Mouse (Mus musculus) ES-Bruce4 (cell line): ENCODE results near the gene Fam184a. TPM values are rescaled to one million over a fixed set of nuclear protein-coding genes. Genes with fewer than 3 reads are reported as not detected.

Source experiments
- H3K27ac ChIP-seq: 2 replicates; pipeline ENCODE4 v1.5.1; 2012; ENCODE audit warnings: low read length, inconsistent platforms; ENCODE audit not compliant: insufficient read depth
- H3K27me3 ChIP-seq: 2 replicates; pipeline ENCODE4 v1.6.1; 2012; ENCODE audit warnings: mild to moderate bottlenecking, low read length, inconsistent platforms; ENCODE audit not compliant: control insufficient read depth, poor library complexity, insufficient read depth, severe bottlenecking
- H3K36me3 ChIP-seq: 2 replicates; pipeline ENCODE4 v1.6.1; 2012; ENCODE audit warnings: inconsistent platforms, mild to moderate bottlenecking, low read length, moderate library complexity; ENCODE audit not compliant: control insufficient read depth, poor library complexity, insufficient read depth, severe bottlenecking
- H3K4me1 ChIP-seq: one replicate; pipeline ENCODE4 v1.8.1; 2011; ENCODE audit warnings: low read length; ENCODE audit not compliant: control insufficient read depth, insufficient read depth
- H3K4me3 ChIP-seq: 2 replicates; pipeline ENCODE4 v1.5.1; 2011; ENCODE audit warnings: low read depth, mild to moderate bottlenecking, low read length
- H3K9ac ChIP-seq: 2 replicates; pipeline ENCODE4 v1.6.1; 2012; ENCODE audit warnings: low read depth, mild to moderate bottlenecking, inconsistent platforms; ENCODE audit not compliant: poor library complexity, severe bottlenecking
- H3K9me3 ChIP-seq: replicated peaks from 2 replicates; pipeline ENCODE4 v1.6.1; 2012; ENCODE audit warnings: mild to moderate bottlenecking, low read length, inconsistent platforms; ENCODE audit not compliant: control insufficient read depth, poor library complexity, insufficient read depth, severe bottlenecking
- CTCF ChIP-seq: IDR thresholded peaks from one replicate; pipeline ENCODE4 v1.8.1; 2011; ENCODE audit warnings: low read depth, low read length
- EP300 ChIP-seq: IDR thresholded peaks from 2 replicates; pipeline ENCODE4 v1.6.1; 2011; ENCODE audit warnings: low read depth, low read length; ENCODE audit not compliant: insufficient read depth
- POLR2A ChIP-seq: IDR thresholded peaks from one replicate; pipeline ENCODE4 v1.8.1; 2011; ENCODE audit warnings: low read length; ENCODE audit not compliant: insufficient read depth
- polyA plus RNA-seq: library from polyadenylated mRNA; stranded (reverse); fragments of >200 nt; gene quantifications from 2 replicates; pipeline ENCODE4 v1.2.4, GENCODE M21; 2011; ENCODE audit warnings: low read depth; ENCODE audit not compliant: missing spikeins, insufficient read depth, insufficient read length

Fam184a gene
- polyA plus RNA-seq, 1 experiment: 6.2 TPM

DNA sequence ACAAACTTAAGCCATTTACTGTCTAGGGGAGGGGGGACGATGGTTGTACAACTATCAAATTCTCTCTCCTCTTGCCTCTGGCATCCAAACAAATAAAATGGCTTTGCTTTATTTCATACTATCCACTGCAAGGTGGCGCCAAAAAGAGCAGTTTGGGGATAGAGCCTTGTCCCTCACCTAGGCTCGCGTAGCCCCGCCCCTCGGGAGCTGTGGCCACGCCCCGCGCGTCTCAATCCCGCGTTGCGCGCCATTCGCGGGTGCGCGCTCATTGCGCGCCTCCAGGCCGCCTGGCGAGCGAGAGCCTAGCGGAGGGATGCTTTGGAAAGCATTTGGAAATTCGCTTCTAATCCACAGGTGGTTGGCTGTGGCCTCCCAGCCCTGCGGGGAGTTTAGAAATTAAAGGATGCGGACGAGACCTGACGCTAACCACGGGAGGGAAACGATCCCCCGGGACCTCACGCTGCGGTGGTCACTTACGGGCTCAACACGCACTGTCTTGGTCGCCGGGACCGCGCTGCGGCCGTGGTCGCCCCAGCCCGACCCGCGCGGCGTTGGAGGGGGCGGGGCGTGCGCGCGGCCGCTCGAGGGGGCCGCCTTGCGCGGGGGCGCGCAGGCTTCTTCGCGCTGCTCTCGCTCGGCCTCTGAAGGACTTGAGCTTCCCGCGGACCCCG is 121.5 kb downstream of the Fam184a start:
- Histone ChIP-seq H3K9ac (peak overlapping the region; percentile 95), H3K36me3 (peaks cover 7% of the 10 kb centered on the region; the same call in 1 of the 2 replicates), H3K27me3 (no peaks in the 10 kb centered on the region), H3K4me1 (no peaks in the 10 kb centered on the region), H3K27ac (peak overlapping the region; percentile 68), H3K9me3 (no peaks in the 10 kb centered on the region), H3K4me3 (peak overlapping the region; percentile 100)
- TF ChIP-seq EP300 (no peak), CTCF (peak; percentile 37), POLR2A (peak; percentile 70)

DNA sequence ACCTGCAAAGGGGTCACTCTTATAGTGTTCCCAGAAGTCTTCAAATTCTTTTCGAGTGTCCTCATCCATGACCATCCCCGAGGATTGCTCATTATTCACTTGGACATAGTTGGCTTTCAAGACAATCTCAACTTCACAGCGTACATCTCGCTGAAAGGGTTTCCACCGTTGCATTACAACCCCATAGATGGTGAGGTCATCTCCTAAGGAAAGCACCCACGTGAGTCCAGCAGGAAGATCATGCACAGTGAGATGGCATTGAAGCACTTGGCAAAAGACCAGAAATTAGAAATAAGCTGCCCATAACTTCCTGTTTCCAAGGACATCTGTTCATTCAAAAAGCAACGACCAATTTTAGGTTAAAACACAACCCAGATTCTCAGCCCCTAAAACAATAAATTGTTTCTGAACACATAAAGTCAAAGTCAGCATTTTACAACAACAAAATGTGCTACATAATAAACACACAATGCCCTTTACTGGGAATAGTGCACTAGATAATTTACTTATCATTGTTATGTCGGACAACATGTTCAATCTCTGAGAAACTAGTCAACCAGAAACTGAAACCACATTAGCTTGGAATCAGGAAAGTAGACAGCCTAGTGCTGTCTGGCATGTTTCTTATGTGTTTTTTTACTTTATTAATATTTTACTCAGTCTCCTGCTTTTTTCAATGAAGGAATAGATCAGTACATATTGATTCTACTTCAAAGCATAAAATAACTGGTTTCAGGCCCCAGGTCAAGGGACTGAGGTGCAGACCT is 134.9 kb downstream of the Fam184a start:
- H3K4me3 ChIP-seq: no peak overlapping the region
- no peaks in the 10 kb centered on the region for H3K27me3 ChIP-seq
- TF ChIP-seq POLR2A: no peak
- no peak for TF ChIP-seq CTCF
- TF ChIP-seq EP300: no peak
- no peaks in the 10 kb centered on the region for H3K9me3 ChIP-seq
- H3K9ac ChIP-seq: no peak overlapping the region
- peaks cover 31% of the 10 kb centered on the region for H3K36me3 ChIP-seq
- H3K27ac ChIP-seq: no peak overlapping the region
- no peaks in the 10 kb centered on the region for H3K4me1 ChIP-seq

DNA sequence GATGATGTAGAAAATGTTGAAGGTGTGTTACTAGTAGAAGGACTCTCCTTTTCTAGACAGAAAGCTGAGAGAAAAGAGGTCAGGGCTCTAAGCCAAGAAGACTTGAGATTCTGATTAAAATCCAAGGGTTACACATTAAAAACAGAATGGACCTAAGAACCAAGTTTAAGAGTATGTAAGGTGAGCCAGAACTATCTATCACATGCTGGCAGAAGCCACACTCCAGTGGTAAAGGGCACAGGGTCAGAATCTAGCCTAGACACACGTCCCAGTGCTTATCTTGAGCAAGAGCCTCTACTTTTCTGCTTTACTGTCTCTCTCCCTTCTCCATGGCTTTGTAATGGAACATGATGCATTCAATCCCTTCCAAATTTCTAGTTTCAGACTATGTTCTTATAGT is 137.0 kb downstream of the Fam184a start:
- Histone ChIP-seq H3K9ac (no peak overlapping the region), H3K9me3 (no peaks in the 10 kb centered on the region), H3K36me3 (peaks cover 31% of the 10 kb centered on the region), H3K4me3 (no peak overlapping the region), H3K4me1 (no peaks in the 10 kb centered on the region), H3K27ac (no peak overlapping the region), H3K27me3 (no peaks in the 10 kb centered on the region)
- TF ChIP-seq POLR2A (no peak), EP300 (no peak), CTCF (no peak)

DNA sequence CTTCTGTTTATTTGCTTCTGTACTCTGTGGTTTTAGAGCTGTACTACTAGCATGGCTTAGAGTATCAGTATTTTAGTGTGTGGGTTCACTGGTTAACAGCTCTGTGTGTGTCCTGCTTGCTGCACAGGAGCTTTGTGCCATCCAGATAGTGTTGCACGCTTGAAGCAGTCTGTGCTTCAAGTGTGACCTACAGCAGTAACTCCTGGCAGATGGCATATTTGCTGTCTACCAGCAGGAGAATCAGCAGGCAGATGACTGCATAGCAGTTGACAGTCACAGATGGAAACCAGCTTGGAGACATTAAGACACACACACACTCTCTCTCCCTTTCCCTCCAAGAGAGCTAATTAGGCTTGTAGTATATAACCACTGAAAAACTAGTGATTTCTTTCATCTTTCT is 138.8 kb downstream of the Fam184a start:
- peaks cover 41% of the 10 kb centered on the region for H3K36me3 ChIP-seq
- no peaks in the 10 kb centered on the region for H3K9me3 ChIP-seq

DNA sequence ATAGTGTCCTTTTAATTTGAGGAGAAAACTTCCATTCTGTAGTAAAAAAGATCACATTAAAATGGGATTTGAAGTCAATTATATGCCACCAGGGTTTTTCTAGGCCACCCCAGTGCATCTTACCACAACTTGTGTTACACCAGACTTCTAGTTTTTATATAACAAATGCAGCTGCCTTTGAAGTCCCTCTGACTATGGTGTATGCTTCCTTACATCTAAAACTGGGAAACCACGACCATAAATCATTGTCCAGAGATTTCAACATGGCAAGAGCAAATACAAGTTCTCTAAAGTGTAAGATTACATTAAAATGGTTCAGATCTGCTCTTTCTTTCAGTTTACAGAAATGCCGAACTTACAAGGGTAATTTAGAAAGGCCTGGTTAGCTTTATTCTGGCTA is 142.6 kb downstream of the Fam184a start:
- H3K4me1 ChIP-seq: no peaks in the 10 kb centered on the region
- no peak overlapping the region for H3K4me3 ChIP-seq
- H3K27ac ChIP-seq: no peak overlapping the region
- H3K9me3 ChIP-seq: no peaks in the 10 kb centered on the region
- no peaks in the 10 kb centered on the region for H3K27me3 ChIP-seq
- H3K9ac ChIP-seq: no peak overlapping the region
- TF ChIP-seq POLR2A (no peak), EP300 (no peak), CTCF (no peak)
- peaks cover 50% of the 10 kb centered on the region for H3K36me3 ChIP-seq

More for the DNA sequence above, 138.8 kb downstream of the Fam184a start:
- H3K27me3 ChIP-seq: no peaks in the 10 kb centered on the region
- H3K4me1 ChIP-seq: no peaks in the 10 kb centered on the region
- H3K27ac ChIP-seq: no peak overlapping the region
- TF ChIP-seq POLR2A (no peak), CTCF (no peak), EP300 (no peak)
- no peak overlapping the region for H3K9ac ChIP-seq
- H3K4me3 ChIP-seq: no peak overlapping the region

DNA sequence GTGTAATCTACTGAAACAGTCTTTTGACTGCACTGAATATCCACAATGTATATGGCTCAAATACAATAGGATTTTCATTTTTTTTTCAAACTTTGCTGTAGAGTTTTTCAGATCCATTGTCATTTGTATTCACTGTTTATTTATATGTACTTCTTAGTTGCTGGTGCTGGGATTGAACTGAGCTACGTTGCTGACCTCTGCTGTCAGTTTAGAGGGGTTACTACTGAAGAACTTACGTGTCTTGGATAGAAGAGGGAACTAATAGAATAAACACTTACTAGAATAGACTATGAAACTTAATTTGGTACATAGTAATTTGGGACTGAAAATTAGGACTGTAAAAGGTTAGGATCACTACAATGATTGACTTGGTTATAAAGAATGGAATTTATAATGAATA is 145.6 kb downstream of the Fam184a start:
- Histone ChIP-seq H3K27ac (no peak overlapping the region), H3K9ac (no peak overlapping the region), H3K9me3 (no peaks in the 10 kb centered on the region), H3K27me3 (no peaks in the 10 kb centered on the region), H3K36me3 (peaks cover 63% of the 10 kb centered on the region), H3K4me3 (no peak overlapping the region), H3K4me1 (no peaks in the 10 kb centered on the region)
- TF ChIP-seq POLR2A (no peak), CTCF (no peak), EP300 (no peak)
